Mouse (Mus musculus) stomach, embryonic 16.5 days (tissue): ENCODE data around the gene Izumo4. TPM values are rescaled to one million over a fixed set of nuclear protein-coding genes. Genes with fewer than 3 reads are reported as not detected.

ENCODE experiments used
- ATAC-seq: fragments of 200-750 bp; cut with Nextera tagmentation; 2 replicates; pipeline ENCODE4 v1.8.0; 2017; ENCODE audit warnings: moderate number of reproducible peaks, moderate TSS enrichment; ENCODE audit not compliant: insufficient read depth, low FRiP score
- H3K27ac ChIP-seq: fragments of 300-500 bp; sonication (generic); 2 replicates; pipeline ENCODE4 v1.5.1; 2014; ENCODE audit warnings: low read length
- H3K27me3 ChIP-seq: fragments of 300-500 bp; sonication (generic); 2 replicates; pipeline ENCODE4 v1.6.1; 2014; ENCODE audit warnings: low read length, control low read depth, mixed read lengths; ENCODE audit not compliant: control insufficient read depth, insufficient read depth
- H3K36me3 ChIP-seq: fragments of 300-500 bp; sonication (generic); 2 replicates; pipeline ENCODE4 v1.6.1; 2014; ENCODE audit warnings: low read length; ENCODE audit not compliant: control insufficient read depth, insufficient read depth
- H3K4me1 ChIP-seq: fragments of 300-500 bp; sonication (generic); 2 replicates; pipeline ENCODE4 v1.6.1; 2014; ENCODE audit warnings: low read length, control low read depth, mixed read lengths; ENCODE audit not compliant: control insufficient read depth, insufficient read depth
- H3K4me2 ChIP-seq: fragments of 300-500 bp; sonication (generic); 2 replicates; pipeline ENCODE4 v1.6.1; 2014; ENCODE audit warnings: low read depth, low read length, mixed read lengths
- H3K4me3 ChIP-seq: fragments of 300-500 bp; sonication (generic); replicated peaks from 2 replicates; pipeline ENCODE4 v1.5.1; 2014; ENCODE audit warnings: mild to moderate bottlenecking, low read length
- H3K9ac ChIP-seq: fragments of 300-500 bp; sonication (generic); 2 replicates; pipeline ENCODE4 v1.6.1; 2014; ENCODE audit warnings: low read length
- H3K9me3 ChIP-seq: fragments of 300-500 bp; sonication (generic); replicated peaks from 2 replicates; pipeline ENCODE4 v1.6.1; 2016; ENCODE audit warnings: low read length, control low read depth; ENCODE audit not compliant: control insufficient read depth
- WGBS: fragments of 180-500 bp; shearing (Covaris S2); extraction: QIAGEN DNeasy Blood & Tissue Kit; methylation state at CpG from one replicate; pipeline ENCODE4 v1.1.7; 2014; 5-methylcytosine and 5-hydroxymethylcytosine counted together
- polyA plus RNA-seq: library from polyadenylated mRNA; unstranded; fragments of >200 nt; fragmentation: Nextera tagmentation; extraction: Ambion mirVana; gene quantifications from 2 replicates; pipeline ENCODE4 v1.2.1, GENCODE M21; 2015

Izumo4 gene
- polyA plus RNA-seq, 1 experiment from 2014 or later, result 28.7 TPM

DNA sequence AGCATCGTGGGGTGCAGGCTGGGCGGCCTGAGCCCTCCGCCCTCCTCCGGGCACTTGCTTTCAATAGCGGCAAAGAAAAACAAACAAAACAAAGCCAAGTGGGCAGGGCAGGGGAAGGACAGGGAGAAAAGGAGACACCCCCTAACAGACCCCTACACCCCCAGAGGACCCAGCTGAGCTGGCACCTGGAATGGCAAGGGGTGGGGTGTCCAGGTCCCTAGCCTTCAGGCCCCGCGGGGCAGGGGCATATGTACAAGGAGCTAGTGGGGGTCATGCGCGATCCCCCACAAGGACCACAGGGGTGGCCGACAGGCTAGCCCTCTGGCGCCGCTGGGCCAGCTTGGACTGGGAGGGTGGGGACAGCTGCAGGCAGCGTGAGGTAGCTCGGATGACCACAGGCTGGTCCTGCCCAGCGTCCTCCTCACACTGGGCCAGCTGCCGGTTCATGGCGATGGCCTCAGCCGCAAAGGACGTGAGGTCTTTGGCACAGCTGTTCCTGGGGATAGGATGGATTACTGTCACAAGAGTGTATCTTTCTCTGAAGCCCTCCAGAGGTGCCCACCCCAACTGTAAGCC is 35.1 kb upstream of the Izumo4 start:
- Histone ChIP-seq H3K4me2 (no peak overlapping the region), H3K9me3 (no peaks in the 10 kb centered on the region), H3K27me3 (no peaks in the 10 kb centered on the region), H3K36me3 (peaks cover 36% of the 10 kb centered on the region), H3K4me3 (no peak overlapping the region), H3K9ac (no peak overlapping the region), H3K4me1 (peaks cover 47% of the 10 kb centered on the region), H3K27ac (no peak overlapping the region)
- 76% methylated on average over 19 of the region's 19 CpGs for WGBS
- ATAC-seq, result no peak

DNA sequence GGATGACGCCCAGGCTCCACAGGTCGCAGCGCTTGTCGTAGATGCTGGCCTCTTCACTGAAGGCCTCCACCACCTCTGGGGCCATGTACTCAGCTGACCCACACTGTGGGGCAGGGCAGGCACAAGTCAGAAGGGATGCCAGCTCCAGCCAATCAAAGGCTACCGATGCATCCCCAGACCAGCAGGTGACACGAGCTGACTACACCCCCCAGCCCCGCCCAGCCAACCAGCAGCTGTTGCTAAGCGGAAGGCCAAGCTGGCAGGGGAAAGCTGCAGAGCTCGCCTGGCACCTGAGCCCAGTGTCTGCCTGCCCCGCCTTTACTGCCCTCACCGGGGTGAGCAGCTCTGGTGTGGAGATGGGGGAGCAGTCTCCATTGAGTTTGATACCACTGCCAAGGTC is 33.4 kb upstream of the Izumo4 start:
- ATAC-seq, result no peak
- Histone ChIP-seq H3K4me2 (no peak overlapping the region), H3K27ac (peak overlapping the region; percentile 38), H3K9me3 (no peaks in the 10 kb centered on the region), H3K27me3 (no peaks in the 10 kb centered on the region), H3K9ac (no peak overlapping the region), H3K4me1 (peaks cover 57% of the 10 kb centered on the region), H3K36me3 (peaks cover 36% of the 10 kb centered on the region), H3K4me3 (no peak overlapping the region)
- WGBS, result 71% methylated on average over 11 of the region's 11 CpGs

DNA sequence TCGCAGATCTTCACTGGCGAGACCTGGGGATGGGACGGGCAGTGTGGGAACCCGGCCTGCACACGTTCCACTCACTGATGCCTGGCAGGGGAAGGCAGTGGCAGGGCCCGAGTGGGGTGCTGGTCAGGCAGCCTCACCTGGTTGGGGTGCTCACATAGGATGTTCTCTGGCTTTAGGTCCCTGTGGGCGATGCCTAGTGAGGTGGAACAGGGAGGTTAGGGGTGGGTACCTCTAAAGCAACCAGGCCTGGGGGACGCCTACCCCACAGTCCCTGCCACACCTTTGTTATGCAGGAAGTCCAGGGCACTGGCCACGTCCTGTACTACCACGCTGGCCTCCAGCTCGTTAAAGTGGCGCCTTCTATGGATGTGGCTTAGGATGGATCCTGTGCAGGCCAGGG is 33.0 kb upstream of the Izumo4 start:
- Histone ChIP-seq H3K27ac (peak overlapping the region; percentile 38), H3K4me1 (peaks cover 58% of the 10 kb centered on the region), H3K9me3 (no peaks in the 10 kb centered on the region), H3K4me3 (no peak overlapping the region), H3K4me2 (no peak overlapping the region), H3K27me3 (no peaks in the 10 kb centered on the region), H3K9ac (peak overlapping the region; percentile 26; the same call in 1 of the 2 replicates), H3K36me3 (peaks cover 36% of the 10 kb centered on the region)
- no peak for ATAC-seq
- 87% methylated on average over 12 of the region's 12 CpGs for WGBS

DNA sequence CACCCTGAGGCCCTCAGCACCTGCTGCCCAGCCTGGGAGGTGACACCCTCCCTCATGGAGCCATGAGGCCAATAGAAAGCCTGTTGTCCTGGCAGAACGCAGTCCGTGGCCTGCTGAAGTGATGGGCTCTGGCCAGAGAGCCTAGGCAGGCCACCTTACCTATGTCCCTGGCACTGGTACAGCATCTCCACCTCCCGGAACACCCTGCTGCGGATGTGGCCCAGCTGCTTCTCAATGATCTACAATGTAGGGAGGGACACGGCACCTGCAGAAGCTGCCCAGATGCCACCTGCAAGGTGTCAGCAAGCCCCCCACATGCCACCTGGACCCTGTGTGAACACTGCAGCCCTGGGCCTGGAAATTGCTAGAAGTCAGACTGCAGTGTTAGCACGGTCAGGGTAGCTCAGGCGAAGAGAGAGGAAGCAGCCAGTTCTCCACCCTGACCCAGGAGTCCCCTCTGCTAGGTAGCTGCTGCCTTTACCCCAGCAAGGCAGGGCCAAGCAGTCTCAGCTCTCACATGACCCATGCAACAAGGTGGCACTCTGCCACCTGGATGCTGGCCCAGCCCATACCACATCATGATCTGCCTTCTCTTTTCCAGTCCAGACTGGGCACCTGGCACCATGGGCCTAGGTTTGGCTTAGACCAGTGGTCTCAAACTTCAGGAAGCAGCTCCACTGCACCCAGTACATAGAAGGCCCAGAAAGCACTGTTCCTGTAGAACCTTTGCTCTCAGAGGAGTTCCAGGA is 32.1 kb upstream of the Izumo4 start:
- Histone ChIP-seq H3K36me3 (peaks cover 36% of the 10 kb centered on the region), H3K9me3 (no peaks in the 10 kb centered on the region), H3K27ac (no peak overlapping the region), H3K9ac (no peak overlapping the region), H3K27me3 (no peaks in the 10 kb centered on the region), H3K4me2 (no peak overlapping the region), H3K4me1 (peaks cover 57% of the 10 kb centered on the region), H3K4me3 (no peak overlapping the region)
- ATAC-seq, result no peak
- WGBS, result 95% methylated on average over 7 of the region's 7 CpGs

DNA sequence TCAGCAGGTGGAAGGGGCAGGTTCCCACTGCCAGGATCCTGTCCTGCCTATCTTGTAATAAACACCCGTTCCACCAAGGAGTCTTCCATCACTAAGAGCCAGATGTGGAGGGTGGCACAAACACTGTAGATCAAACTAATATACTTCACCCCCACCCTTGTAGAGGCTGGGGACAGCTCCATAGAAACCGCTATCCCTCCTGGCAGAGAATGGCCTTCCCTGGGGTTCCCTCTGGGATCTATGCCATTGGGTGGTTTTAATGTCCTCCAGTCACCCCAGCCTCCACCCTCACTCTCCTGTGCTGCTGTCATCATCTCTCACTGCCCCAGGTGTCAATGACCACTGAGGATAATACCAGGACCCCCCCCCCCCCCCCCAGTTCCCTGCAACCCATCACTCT is 31.5 kb upstream of the Izumo4 start:
- Histone ChIP-seq H3K4me2 (no peak overlapping the region), H3K4me1 (peaks cover 51% of the 10 kb centered on the region), H3K4me3 (no peak overlapping the region), H3K36me3 (peaks cover 36% of the 10 kb centered on the region), H3K9me3 (no peaks in the 10 kb centered on the region), H3K27ac (no peak overlapping the region), H3K27me3 (no peaks in the 10 kb centered on the region), H3K9ac (no peak overlapping the region)
- no peak for ATAC-seq
- 91% methylated on average over 2 of the region's 2 CpGs for WGBS

DNA sequence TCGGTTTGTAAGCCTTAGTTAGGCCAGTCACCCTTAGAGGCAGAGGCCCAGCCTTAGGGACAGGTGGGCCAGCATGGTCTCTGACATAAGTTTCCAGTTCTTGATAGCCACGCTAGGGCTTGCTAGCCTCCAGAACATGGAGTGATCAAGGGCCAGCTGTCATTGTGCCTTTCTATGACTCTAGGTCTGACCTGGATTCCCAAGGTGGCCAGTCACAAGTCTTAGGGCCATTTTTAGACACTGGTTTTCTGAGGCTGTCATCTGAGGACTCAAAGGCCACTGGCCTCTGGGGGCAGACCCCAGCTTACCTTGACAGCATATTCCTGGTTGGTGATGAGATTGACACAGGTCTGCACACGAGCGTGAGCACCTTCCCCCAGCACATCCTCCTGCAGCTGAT is 30.7 kb upstream of the Izumo4 start:
- ATAC-seq, result no peak
- H3K4me2 ChIP-seq, result no peak overlapping the region
- no peak overlapping the region for H3K27ac ChIP-seq
- H3K9ac ChIP-seq, result no peak overlapping the region
- no peaks in the 10 kb centered on the region for H3K27me3 ChIP-seq
- peaks cover 44% of the 10 kb centered on the region for H3K4me1 ChIP-seq
- peaks cover 35% of the 10 kb centered on the region for H3K36me3 ChIP-seq
- WGBS, result 88% methylated on average over 4 of the region's 4 CpGs
- H3K4me3 ChIP-seq, result no peak overlapping the region
- H3K9me3 ChIP-seq, result no peaks in the 10 kb centered on the region

DNA sequence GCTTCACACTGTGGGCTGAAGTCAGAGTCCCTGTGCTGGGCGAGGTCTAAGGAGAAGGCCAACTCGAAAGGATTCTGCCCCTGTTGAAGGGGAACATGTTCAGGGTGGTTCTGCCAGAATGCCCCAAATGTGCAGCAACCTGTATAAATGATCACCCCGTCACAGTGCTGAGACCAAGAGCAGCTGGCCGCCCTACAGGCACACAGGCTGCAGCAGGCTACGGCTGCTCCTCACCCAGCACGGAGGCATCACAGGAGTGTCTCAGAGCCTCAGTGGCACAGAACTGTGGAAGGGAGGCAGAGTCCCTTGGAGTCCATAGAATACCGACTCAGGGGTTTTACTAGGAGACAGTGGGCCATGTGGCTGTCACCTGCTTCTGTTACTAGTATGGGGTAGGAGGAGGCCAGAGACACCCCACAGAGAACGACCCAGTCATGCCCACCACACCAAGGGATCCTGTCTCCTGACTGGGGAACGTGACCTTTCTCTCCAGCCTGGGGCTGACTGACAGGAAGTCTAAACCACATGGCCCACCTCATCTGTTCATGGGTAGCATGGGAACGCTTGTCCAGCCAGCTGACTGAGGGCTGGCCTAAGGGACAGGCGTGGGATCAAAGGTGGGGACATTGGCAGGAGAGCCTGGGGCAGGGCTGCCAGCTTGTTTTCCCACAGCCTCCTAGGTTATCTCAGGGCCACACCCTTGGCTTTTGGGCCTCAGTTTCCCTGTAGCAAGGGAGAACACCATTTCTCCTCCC is 29.9 kb upstream of the Izumo4 start:
- Histone ChIP-seq H3K4me2 (no peak overlapping the region), H3K4me1 (peaks cover 41% of the 10 kb centered on the region), H3K9me3 (no peaks in the 10 kb centered on the region), H3K4me3 (no peak overlapping the region), H3K27me3 (no peaks in the 10 kb centered on the region), H3K36me3 (peaks cover 28% of the 10 kb centered on the region), H3K27ac (no peak overlapping the region), H3K9ac (no peak overlapping the region)
- ATAC-seq, result no peak
- WGBS, result 78% methylated on average over 11 of the region's 11 CpGs

DNA sequence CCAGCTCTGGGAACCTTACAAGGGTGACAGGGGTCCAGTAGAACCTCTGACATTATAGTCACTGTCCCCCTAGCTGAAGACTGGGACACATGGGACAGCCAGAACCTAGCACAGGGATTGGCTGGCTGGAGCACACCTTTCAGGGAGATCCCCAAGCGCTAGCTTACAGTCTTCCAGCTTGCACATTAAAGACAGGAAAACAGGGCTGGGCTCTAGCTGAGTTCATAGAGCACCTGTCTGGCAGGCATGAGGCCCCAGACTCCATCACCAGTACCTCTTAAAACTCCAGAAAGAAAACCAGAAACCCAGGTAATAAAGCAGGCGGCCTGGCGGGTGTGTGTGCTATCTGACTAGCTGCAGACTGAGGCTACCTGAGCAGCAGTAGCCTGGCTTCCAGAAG is 28.3 kb upstream of the Izumo4 start:
- 73% methylated on average over 3 of the region's 3 CpGs for WGBS
- Histone ChIP-seq H3K9me3 (no peaks in the 10 kb centered on the region), H3K27me3 (no peaks in the 10 kb centered on the region), H3K9ac (peak overlapping the region; percentile 98), H3K27ac (peak overlapping the region; percentile 62; the same call in 1 of the 2 replicates), H3K4me2 (peak overlapping the region; percentile 77), H3K36me3 (peaks cover 23% of the 10 kb centered on the region), H3K4me1 (peaks cover 57% of the 10 kb centered on the region), H3K4me3 (peak overlapping the region; percentile 98)
- no peak for ATAC-seq

DNA sequence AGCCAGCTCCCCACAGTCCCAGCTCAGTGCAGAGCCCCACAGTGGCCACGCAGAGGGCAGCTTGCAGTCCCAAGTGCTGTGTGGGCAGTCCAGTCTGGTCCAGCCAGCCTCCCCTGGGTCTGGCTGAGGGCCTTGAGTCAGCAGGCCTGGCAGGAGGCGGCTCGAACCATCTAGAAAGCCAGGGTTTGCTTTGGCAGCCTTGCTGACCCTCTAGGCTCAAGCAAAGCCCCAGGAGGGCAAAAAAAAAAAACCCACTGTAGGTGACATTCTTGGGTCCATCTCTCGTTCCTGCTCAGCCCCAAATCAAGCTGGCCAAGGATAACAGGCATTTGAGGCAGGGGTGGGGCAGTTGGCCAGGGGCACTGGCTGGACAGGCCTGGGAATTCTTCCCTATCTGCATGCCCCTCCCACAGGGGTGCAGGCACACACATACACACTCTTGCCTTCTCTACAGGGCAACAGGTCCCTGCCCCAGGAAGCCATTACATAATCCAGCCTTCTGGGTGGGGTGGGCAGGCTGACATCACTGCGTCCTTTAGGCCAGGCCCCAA is 27.7 kb upstream of the Izumo4 start:
- Histone ChIP-seq H3K9me3 (no peaks in the 10 kb centered on the region), H3K27ac (peak overlapping the region; percentile 84; the same call in 1 of the 2 replicates), H3K27me3 (no peaks in the 10 kb centered on the region), H3K9ac (peak overlapping the region; percentile 98), H3K4me2 (peak overlapping the region; percentile 77), H3K4me1 (peaks cover 57% of the 10 kb centered on the region), H3K36me3 (peaks cover 20% of the 10 kb centered on the region), H3K4me3 (peak overlapping the region; percentile 98)
- ATAC-seq, result no peak
- WGBS, result 52% methylated on average over 5 of the region's 5 CpGs
